Comparison of ENCODE assay signal across 8 mouse cellular contexts in the genomic region with DNA sequence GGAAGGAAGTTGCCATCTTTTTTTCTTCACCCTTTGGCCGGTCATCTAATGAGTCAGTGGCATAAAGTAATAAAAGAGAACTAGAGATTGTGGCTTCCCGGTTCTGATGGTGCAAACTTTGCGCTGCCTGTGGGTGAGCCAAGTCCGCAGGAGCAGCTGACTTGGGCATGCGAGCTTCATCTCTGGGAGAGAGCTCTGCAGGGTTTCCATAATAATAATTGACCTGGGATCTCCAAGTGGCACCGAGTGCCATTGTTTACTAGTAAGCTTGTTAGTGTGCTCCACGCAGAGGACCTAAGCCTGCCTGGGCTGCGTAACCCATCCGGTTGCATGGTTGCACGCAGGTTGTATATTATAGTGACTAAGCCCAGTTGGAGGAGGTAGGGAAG. TPM values are rescaled to one million over a fixed set of nuclear protein-coding genes. Genes with fewer than 3 reads are reported as not detected.
A peak's percentile ranks its signal among the peaks of the same experiment; 100 is the strongest.
DNase-seq lines count a peak whose midpoint lies in the region; ATAC-seq and TF ChIP-seq lines count a peak whose summit lies in the region.

No protein-coding gene starts in this region.

- 0 out of 2 replicates have a peak, but pooled peaks have one; percentile 3 for ATAC-seq in heart, embryonic 14.5 days (ENCODE audit: insufficient number of reproducible peaks, insufficient read depth, low FRiP score, low read depth)
- ATAC-seq in Patski = peak; percentile 13
- peak; percentile 47 for ATAC-seq in hindbrain, embryonic 13.5 days (ENCODE audit: low FRiP score)
- ATAC-seq in midbrain, embryonic 12.5 days (ENCODE audit: low FRiP score, low read depth) = peak; percentile 23
- no peak for ATAC-seq in granulocyte monocyte progenitor cell, adult 5-6 weeks (replicated peaks; ENCODE audit: poor library complexity, severe bottlenecking)

- no peaks in the 10 kb centered on the region for H3K9me3 ChIP-seq in heart, embryonic 14.5 days (ENCODE audit: control insufficient read depth, low read length)
- H3K9me3 ChIP-seq in hindbrain, embryonic 13.5 days = no peaks in the 10 kb centered on the region
- H3K9me3 ChIP-seq in midbrain, embryonic 12.5 days = no peaks in the 10 kb centered on the region

- no peak for TF ChIP-seq CTCF in Patski (IDR thresholded peaks at IDR 0.05)

- 0 out of 2 replicates have a peak, but pooled peaks cover 9% of the 10 kb centered on the region for H3K27me3 ChIP-seq in heart, embryonic 14.5 days (ENCODE audit: control insufficient read depth, insufficient read depth, low read length)
- no peaks in the 10 kb centered on the region for H3K27me3 ChIP-seq in Patski
- H3K27me3 ChIP-seq in hindbrain, embryonic 13.5 days = peaks cover 10% of the 10 kb centered on the region; the same call in 1 of the 2 replicates
- peaks cover 17% of the 10 kb centered on the region for H3K27me3 ChIP-seq in midbrain, embryonic 12.5 days

- CTCF ChIA-PET in Patski (lab: Charles Lee) = interaction anchor here (0.7 to 0.9 kb wide), 2 partner anchors 9 to 73 kb away, joined by 3 to 4 read pairs; no protein-coding TSS in a partner anchor

- DNase-seq in heart, postnatal 4 days = no peak
- no peak for DNase-seq in Patski (ENCODE audit: low read depth, low spot score)
- no peak for DNase-seq in left cerebral cortex, adult 11 months (ENCODE audit: low spot score)
- DNase-seq in layer of hippocampus, postnatal 25 days (ENCODE audit: extremely low spot score in 1 of 2, low spot score in 1 of 2) = no peak

- in situ Hi-C loops in Patski (cut with MboI; ENCODE audit: low pct_unique_long_range_greater_than_20kb) = no loop called here

- H3K4me1 ChIP-seq in heart, embryonic 14.5 days (ENCODE audit: control insufficient read depth in 2 of 2, insufficient read depth in 2 of 2, low read length in 2 of 2) = peaks cover 18 to 34% of the 10 kb centered on the region in 2 experiments
- peaks cover 39% of the 10 kb centered on the region for H3K4me1 ChIP-seq in hindbrain, embryonic 13.5 days (replicated peaks)
- peaks cover 25% of the 10 kb centered on the region for H3K4me1 ChIP-seq in midbrain, embryonic 12.5 days

- H3K36me3 ChIP-seq in heart, embryonic 14.5 days (ENCODE audit: control insufficient read depth, insufficient read depth, low read length) = no peaks in the 10 kb centered on the region
- no peaks in the 10 kb centered on the region for H3K36me3 ChIP-seq in hindbrain, embryonic 13.5 days
- H3K36me3 ChIP-seq in midbrain, embryonic 12.5 days = no peaks in the 10 kb centered on the region

- H3K9ac ChIP-seq in heart, embryonic 14.5 days (ENCODE audit: low read length) = peak overlapping the region; percentile 92
- peak overlapping the region; percentile 54; the same call in 1 of the 2 replicates for H3K9ac ChIP-seq in hindbrain, embryonic 13.5 days
- H3K9ac ChIP-seq in midbrain, embryonic 12.5 days (replicated peaks) = peak overlapping the region; percentile 51; the same call in 1 of the 2 replicates

- peak overlapping the region in 1 of 2 experiments; percentile 10; a peak in 1 of 4 replicates for H3K27ac ChIP-seq in heart, embryonic 14.5 days (replicated peaks in 1 of 2; ENCODE audit: control insufficient read depth in 1 of 2, insufficient read depth in 1 of 2, low read depth in 2 of 2, low read length in 2 of 2)
- peak overlapping the region; percentile 92; the same call in 1 of the 2 replicates for H3K27ac ChIP-seq in hindbrain, embryonic 13.5 days
- H3K27ac ChIP-seq in midbrain, embryonic 12.5 days (replicated peaks) = no peak overlapping the region

- peak overlapping the region; percentile 79 to 87 for H3K4me3 ChIP-seq in heart, embryonic 14.5 days (ENCODE audit: control insufficient read depth in 1 of 2, insufficient read depth in 1 of 2, low read depth in 1 of 2, low read length in 2 of 2)
- H3K4me3 ChIP-seq in hindbrain, embryonic 13.5 days = peak overlapping the region; percentile 94
- peak overlapping the region; percentile 74 for H3K4me3 ChIP-seq in midbrain, embryonic 12.5 days

- POLR2A ChIA-PET in Patski (lab: Charles Lee) = interaction anchor here (1.6 to 1.7 kb wide), 2 partner anchors 21 to 87 kb away, joined by 3 to 6 read pairs; no protein-coding TSS in a partner anchor

- peak overlapping the region; percentile 70 for H3K4me2 ChIP-seq in heart, embryonic 14.5 days (ENCODE audit: low read length)
- H3K4me2 ChIP-seq in hindbrain, embryonic 13.5 days = peak overlapping the region; percentile 80
- peak overlapping the region; percentile 80 for H3K4me2 ChIP-seq in midbrain, embryonic 12.5 days (replicated peaks)

- 23% methylated on average over 10 of the region's 10 CpGs for WGBS in heart, embryonic 14.5 days
- 23% methylated on average over 10 of the region's 10 CpGs for WGBS in hindbrain, embryonic 13.5 days
- 19% methylated on average over 10 of the region's 10 CpGs for WGBS in midbrain, embryonic 12.5 days

RNA-seq across cellular contexts. Expression of a gene that starts 0.5 kb away (rescaled TPM):
- polyA plus RNA-seq in heart, embryonic 14.5 days (2014; fragmentation: Nextera tagmentation; extraction: Ambion mirVana) = 19.2 and 20.4 TPM in 2 replicates
- 10 to 100 TPM; 22.8 to 26.6 TPM for total RNA-seq in heart, postnatal 4 days (2021)
- 33.0 TPM for polyA plus RNA-seq in Patski (2021)
- polyA plus RNA-seq in hindbrain, embryonic 13.5 days (2015; fragmentation: Nextera tagmentation; extraction: Ambion mirVana) = 28.1 and 31.5 TPM in 2 replicates
- 27.0 and 28.8 TPM in 2 replicates for polyA plus RNA-seq in midbrain, embryonic 12.5 days (2016; fragmentation: Nextera tagmentation; extraction: Ambion mirVana)
- total RNA-seq in granulocyte monocyte progenitor cell, adult 5-6 weeks (2014; fragmentation: Nextera tagmentation) = 3.4 and 8.7 TPM in 2 replicates
- 12.7 and 20.6 TPM in 2 replicates for total RNA-seq in granulocyte monocyte progenitor cell, adult 5-6 weeks (2017)
- total RNA-seq in layer of hippocampus, postnatal 25 days (2021) = 10 to 100 TPM; 44.4 to 46.3 TPM

RNA-seq across cellular contexts. Expression of a gene that starts 3.6 kb away (rescaled TPM):
- 0.47 and 0.93 TPM in 2 replicates for polyA plus RNA-seq in heart, embryonic 14.5 days (2014; fragmentation: Nextera tagmentation; extraction: Ambion mirVana)
- total RNA-seq in heart, postnatal 4 days (2021) = under 1 TPM; 0.11 to 0.17 TPM
- polyA plus RNA-seq in Patski (2021) = 0.01 TPM
- 0.77 and 0.96 TPM in 2 replicates for polyA plus RNA-seq in hindbrain, embryonic 13.5 days (2015; fragmentation: Nextera tagmentation; extraction: Ambion mirVana)
- polyA plus RNA-seq in midbrain, embryonic 12.5 days (2016; fragmentation: Nextera tagmentation; extraction: Ambion mirVana) = 0.34 and 0.48 TPM in 2 replicates
- total RNA-seq in granulocyte monocyte progenitor cell, adult 5-6 weeks (2014; fragmentation: Nextera tagmentation) = not detected in 2 replicates
- not detected in 2 replicates for total RNA-seq in granulocyte monocyte progenitor cell, adult 5-6 weeks (2017)
- under 1 TPM; 0.34 to 0.56 TPM for total RNA-seq in layer of hippocampus, postnatal 25 days (2021)

RNA-seq across cellular contexts. Expression of a gene that starts 51.6 kb away (rescaled TPM):
- 0.11 TPM in 1 of 2 replicates, not detected in the other for polyA plus RNA-seq in heart, embryonic 14.5 days (2014; fragmentation: Nextera tagmentation; extraction: Ambion mirVana)
- total RNA-seq in heart, postnatal 4 days (2021) = not detected
- polyA plus RNA-seq in Patski (2021) = 1.8 TPM
- 0.40 and 0.61 TPM in 2 replicates for polyA plus RNA-seq in hindbrain, embryonic 13.5 days (2015; fragmentation: Nextera tagmentation; extraction: Ambion mirVana)
- 0.31 and 0.37 TPM in 2 replicates for polyA plus RNA-seq in midbrain, embryonic 12.5 days (2016; fragmentation: Nextera tagmentation; extraction: Ambion mirVana)
- not detected in 2 replicates for total RNA-seq in granulocyte monocyte progenitor cell, adult 5-6 weeks (2014; fragmentation: Nextera tagmentation)
- total RNA-seq in granulocyte monocyte progenitor cell, adult 5-6 weeks (2017) = not detected in 2 replicates
- not detected for total RNA-seq in layer of hippocampus, postnatal 25 days (2021)
